Mouse (Mus musculus) frontal cortex, postnatal 14 days (tissue): ENCODE data around the gene Acpp.
A peak's percentile ranks its signal among the peaks of the same experiment; 100 is the strongest.
"Not testable (repeated sequence)": the region's sequence is repeated elsewhere in the genome, so short reads cannot be mapped to it uniquely, and the experiment has no call there.

Source experiments
- DNase-seq, 2 experiments: peaks; one replicate each; pipeline ENCODE4 v3.0.0; 2022; ENCODE audit warnings: low spot score in 2 of 2

Gene Acpp

GRCm38 (mm10) chr9:104337183-104337931 is at the start of gene Acpp:
TSS of gene Acpp (minus strand) at chr9:104337748.
- DNase-seq: no peak

GRCm38 (mm10) chr9:104382571-104383170 is 45.1 kb upstream of the Acpp start:
- no peak for DNase-seq

- DNase-seq: no peak
These were observed 42.1 kb upstream of the Acpp start for GRCm38 (mm10) chr9:104379532-104380162.

DNA sequence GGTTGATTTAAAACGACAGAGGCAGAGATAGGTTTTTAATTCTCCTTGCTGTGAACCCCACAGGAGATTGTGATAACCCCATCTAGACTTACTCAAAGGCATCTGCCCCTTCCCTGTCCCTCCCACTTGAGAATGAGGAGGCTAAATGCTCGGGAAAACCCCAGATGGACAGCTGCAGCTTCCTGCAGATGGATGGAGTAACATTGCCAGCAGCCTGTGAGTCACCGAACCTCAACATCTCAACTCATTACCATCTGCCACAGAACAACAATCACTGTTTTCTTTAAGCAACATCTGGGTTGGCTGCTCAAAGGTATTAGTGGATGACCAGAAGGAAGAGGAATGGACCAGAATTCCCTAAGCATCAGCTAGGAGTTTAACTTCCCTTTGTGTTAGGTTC is 38.0 kb upstream of the Acpp start:
- no peak for DNase-seq

DNA sequence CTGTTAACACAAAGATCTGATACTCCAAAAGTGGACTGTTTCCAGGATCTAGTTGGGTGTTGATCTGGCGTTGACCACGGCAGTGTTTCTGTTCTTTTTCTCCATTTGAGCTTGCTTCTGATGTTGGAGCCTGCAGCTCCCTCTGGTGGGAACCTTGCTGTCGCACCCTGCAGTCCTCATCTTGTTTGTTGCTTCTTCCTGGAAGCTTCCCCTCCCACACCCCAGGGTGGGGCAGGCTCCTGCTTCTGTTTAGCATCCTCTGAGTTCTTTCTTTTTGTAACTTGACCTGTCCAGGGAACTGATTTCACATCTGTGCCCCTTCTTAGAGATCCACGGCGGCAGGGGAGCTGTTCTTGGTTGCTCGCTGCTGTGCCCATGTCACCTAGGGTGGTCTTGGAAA is 35.7 kb upstream of the Acpp start:
- peak; percentile 25 to 47 for DNase-seq

DNA sequence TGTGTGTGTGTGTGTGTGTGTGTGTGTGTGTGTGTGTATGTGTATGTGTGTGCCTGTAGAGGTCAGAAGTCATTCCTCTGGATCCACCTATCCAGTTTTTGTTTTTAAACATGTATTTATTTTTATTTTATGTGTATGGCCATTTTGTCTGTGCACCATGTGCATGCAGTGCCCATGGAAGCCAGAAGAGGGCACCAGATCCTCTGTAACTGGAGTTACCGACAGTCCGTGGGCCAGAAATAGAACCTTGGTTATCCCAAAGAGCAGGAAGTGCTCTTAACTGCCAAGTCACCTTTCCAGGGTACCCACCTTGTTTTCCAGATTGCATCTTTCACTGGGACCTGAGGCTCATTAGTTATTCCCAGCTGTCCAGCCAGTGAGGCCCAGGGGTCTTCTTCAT is 29.4 kb upstream of the Acpp start:
- DNase-seq: no peak

- not testable (repeated sequence) for DNase-seq
These were observed 24.4 kb upstream of the Acpp start for GRCm38 (mm10) chr9:104361951-104362350.

- DNase-seq: no peak
These were observed 23.7 kb upstream of the Acpp start for GRCm38 (mm10) chr9:104361073-104361891.

GRCm38 (mm10) chr9:104360389-104360788 is 22.8 kb upstream of the Acpp start:
- DNase-seq: no peak

DNA sequence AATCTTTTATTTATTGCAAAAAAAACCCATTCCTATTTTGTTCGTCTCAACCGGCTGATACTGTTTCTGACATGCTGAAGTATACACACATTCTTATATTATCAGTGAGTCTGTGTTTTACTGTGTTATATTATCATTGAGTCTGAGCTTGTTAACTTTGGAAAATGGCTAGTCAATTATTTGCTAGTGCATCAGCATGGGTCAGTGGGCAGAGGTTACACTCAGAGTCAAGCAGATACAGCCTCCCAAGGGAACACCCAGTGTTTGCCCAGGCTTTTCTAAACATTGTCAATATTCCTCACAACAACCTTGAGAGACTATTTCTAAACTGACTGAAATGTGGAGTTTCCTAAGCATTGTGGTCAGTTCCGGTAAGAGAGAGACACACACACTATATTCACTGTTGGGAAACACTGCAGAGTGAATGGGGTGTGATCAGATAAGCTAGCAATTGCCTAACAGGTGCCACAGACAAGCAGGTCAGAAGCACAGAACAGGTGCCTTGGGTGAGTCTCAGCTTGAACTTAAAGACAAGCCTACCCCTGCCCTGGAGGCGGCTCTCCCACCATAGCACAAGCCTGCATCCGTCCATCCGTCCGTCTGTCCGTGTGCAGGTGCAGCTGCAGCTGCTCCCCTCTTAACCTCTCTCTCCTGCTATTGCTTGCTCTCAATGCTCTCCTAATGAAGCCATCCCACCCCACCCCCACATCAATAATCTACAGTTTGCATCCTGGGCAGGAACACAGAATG is 18.1 kb upstream of the Acpp start:
- no peak for DNase-seq

- DNase-seq: peak in 1 of 2 experiments; percentile 4
These were observed 6.6 kb upstream of the Acpp start for GRCm38 (mm10) chr9:104344136-104344535.

DNA sequence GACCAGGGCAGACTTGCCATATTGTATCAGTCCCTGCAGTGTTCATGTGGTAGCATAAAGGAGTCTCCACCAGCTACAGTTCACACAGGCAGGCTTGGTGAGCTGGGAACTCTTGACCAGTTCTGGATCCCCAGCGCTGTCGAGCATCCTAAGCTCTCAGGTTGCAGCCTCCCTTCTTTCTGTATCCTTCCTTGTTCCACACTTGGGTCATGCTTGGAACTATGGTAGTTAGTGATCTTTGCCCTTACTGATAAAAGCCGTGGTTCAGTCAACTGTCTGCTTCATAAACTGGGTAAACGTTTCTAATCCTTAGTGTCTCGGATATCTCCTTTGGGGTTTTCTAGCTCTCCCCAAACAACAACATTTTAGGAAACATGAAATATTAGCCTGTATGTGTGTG is 1.9 kb upstream of the Acpp start:
- DNase-seq: no peak

DNA sequence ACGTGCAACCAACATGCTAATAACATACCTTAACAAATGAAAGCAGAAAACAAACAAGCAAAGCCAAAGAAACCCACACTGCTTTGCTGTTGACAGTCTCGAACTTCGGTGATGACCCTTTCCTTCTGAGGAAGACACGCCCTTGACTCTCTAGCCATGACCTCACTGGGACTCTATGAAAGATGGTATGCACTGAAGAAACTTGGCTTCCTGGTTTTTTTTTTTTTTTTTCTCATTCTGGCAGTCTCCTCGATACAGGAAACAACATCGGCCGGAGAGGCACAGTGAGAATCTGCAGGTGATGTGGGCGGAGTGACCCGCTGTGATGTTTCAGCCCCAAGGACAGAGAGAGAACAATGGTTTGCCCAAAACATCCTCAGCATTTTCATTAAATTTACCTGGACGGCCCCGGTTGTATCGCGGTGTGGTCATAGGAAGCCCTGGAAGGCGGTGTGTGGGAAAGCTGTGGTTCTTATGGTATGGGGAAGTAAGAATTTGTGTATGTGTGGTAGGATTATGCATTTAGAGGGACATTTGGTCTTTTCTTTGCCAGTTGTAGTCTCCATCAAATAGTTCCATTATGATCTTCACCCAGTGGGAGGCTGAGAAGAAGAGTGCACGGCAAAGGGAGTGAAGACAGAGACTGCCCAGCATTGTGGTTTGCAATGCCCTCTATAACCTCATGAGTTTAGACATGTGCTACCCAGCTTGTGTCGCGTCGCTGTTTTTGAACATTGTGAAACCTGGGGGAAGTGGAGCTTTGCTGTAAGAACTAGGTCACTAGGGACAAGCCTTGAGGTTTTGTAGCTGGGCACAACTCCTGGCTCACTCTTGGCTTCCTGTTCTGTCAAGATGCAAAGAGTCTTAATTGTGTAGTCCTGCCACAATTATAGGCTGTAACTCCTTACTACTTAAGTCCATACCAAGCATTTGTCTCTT is 1.2 kb upstream of the Acpp start:
- no peak for DNase-seq

- no peak for DNase-seq
These were observed 6.2 kb downstream of the Acpp start for GRCm38 (mm10) chr9:104331301-104331700.

DNA sequence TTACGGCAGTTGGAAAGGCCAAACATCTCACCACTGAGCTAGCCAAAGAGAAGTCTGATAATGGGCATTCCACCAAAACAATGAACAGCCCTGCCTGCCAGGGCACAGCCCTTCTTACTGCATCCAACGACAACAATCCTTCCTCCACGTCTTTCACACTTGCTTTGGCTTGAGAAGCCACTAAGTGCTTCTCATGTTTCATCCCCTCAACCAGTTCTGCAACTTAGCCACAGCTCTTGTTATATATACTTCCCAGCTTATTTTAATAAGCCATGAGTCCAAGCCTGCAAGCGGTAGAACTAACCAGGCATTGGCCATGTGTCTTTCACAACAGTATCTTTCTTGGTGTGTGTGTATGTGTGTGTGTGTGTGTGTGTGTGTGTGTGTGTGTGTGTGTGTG is 8.9 kb downstream of the Acpp start:
- no peak for DNase-seq

GRCm38 (mm10) chr9:104321519-104321918 is 16.0 kb downstream of the Acpp start:
- DNase-seq: no peak

- no peak for DNase-seq
These were observed 21.2 kb downstream of the Acpp start for GRCm38 (mm10) chr9:104316351-104316750.

DNA sequence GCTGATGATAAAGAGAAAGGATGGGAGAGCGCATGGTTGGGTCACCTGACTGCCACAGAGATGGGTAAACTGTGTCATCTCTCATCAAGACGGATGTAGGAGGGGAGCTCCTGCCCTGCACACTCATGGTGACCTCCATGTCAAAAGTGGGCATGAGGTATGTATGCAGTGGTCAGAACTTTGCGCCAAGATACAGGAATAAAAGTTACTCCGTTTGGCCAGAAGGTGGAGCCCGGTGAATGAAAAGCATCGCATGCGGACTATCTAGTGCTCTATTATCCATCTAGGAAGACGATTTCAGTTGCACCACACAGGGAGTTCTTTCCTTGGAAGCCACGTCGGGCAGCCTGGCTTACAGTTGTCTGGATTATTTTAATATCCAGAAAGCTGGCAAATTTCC is 22.0 kb downstream of the Acpp start:
- DNase-seq: peak; percentile 7 to 37

GRCm38 (mm10) chr9:104306734-104307133 is 30.8 kb downstream of the Acpp start:
- DNase-seq: peak; percentile 35 to 75
